Mouse (Mus musculus) heart, postnatal 0 days (tissue): ENCODE data around the gene Phf13. TPM values are rescaled to one million over a fixed set of nuclear protein-coding genes. Genes with fewer than 3 reads are reported as not detected.

Source experiments
- ATAC-seq: fragments of 200-750 bp; cut with Nextera tagmentation; 2 replicates; pipeline ENCODE4 v1.8.0; 2017; ENCODE audit warnings: low read depth, moderate number of reproducible peaks, moderate library complexity; ENCODE audit not compliant: insufficient read depth
- DNase-seq: peaks from one replicate; pipeline ENCODE4 v3.0.0-alpha.2; 2016; ENCODE audit warnings: low spot score
- H3K27ac ChIP-seq: fragments of 300-500 bp; sonication (generic); 2 replicates; pipeline ENCODE4 v1.5.1; 2014; ENCODE audit warnings: low read depth, mild to moderate bottlenecking
- H3K27me3 ChIP-seq: fragments of 300-500 bp; sonication (generic); 2 replicates; pipeline ENCODE4 v1.6.1; 2014; ENCODE audit warnings: low read length, mixed read lengths; ENCODE audit not compliant: control insufficient read depth, insufficient read depth
- H3K36me3 ChIP-seq: fragments of 300-500 bp; sonication (generic); replicated peaks from 2 replicates; pipeline ENCODE4 v1.6.1; 2014; ENCODE audit warnings: low read length, mixed read lengths; ENCODE audit not compliant: control insufficient read depth, insufficient read depth
- H3K4me1 ChIP-seq: fragments of 300-500 bp; sonication (generic); 2 replicates; pipeline ENCODE4 v1.6.1; 2014; ENCODE audit warnings: antibody characterized with exemption; ENCODE audit not compliant: control insufficient read depth, insufficient read depth
- H3K4me2 ChIP-seq: fragments of 300-500 bp; sonication (generic); 2 replicates; pipeline ENCODE4 v1.6.1; 2014; ENCODE audit warnings: low read depth, mild to moderate bottlenecking, low read length, moderate library complexity
- H3K4me3 ChIP-seq: fragments of 300-500 bp; sonication (generic); 2 replicates; pipeline ENCODE4 v1.5.1; 2014; ENCODE audit warnings: low read depth, low read length
- H3K9ac ChIP-seq: fragments of 300-500 bp; sonication (generic); replicated peaks from 2 replicates; pipeline ENCODE4 v1.6.1; 2014; ENCODE audit warnings: low read depth, low read length, mixed read lengths
- H3K9me3 ChIP-seq: fragments of 300-500 bp; sonication (generic); replicated peaks from 2 replicates; pipeline ENCODE4 v1.6.1; 2016; ENCODE audit warnings: low read length; ENCODE audit not compliant: control insufficient read depth
- CTCF ChIP-seq: IDR thresholded peaks from 2 replicates; pipeline ENCODE4 v1.5.1; 2016; ENCODE audit warnings: antibody characterized with exemption, control low read depth, low read depth
- EP300 ChIP-seq: IDR thresholded peaks from 2 replicates; pipeline ENCODE4 v1.6.1; 2016; ENCODE audit warnings: antibody characterized with exemption, low read depth
- WGBS: fragments of 180-500 bp; shearing (Covaris S2); extraction: QIAGEN DNeasy Blood & Tissue Kit; methylation state at CpG from one replicate; pipeline ENCODE4 v1.1.7; 2014; 5-methylcytosine and 5-hydroxymethylcytosine counted together
- polyA plus RNA-seq: library from polyadenylated mRNA; unstranded; fragments of >200 nt; fragmentation: Nextera tagmentation; extraction: Ambion mirVana; gene quantifications from 2 replicates; pipeline ENCODE4 v1.2.1, GENCODE M21; 2015
- total RNA-seq: library from RNA; depleted of rRNA; stranded (reverse); fragments of >200 nt; gene quantifications from 2 replicates; pipeline ENCODE4 v1.2.3, GENCODE M21; 2014; ENCODE audit warnings: low replicate concordance; rRNA removed

Phf13 gene
- total and polyA plus RNA-seq, 2 experiments from 2014 or later = 8.0 to 9.3 TPM

GRCm38 (mm10) chr4:151948497-151949471 is 47.3 kb downstream of the Phf13 start:
- no peak for DNase-seq

GRCm38 (mm10) chr4:151946211-151946610 is 49.8 kb downstream of the Phf13 start:
- no peaks in the 10 kb centered on the region for H3K9me3 ChIP-seq
- no peak overlapping the region for H3K4me3 ChIP-seq
- H3K27me3 ChIP-seq = no peaks in the 10 kb centered on the region
- no peaks in the 10 kb centered on the region for H3K36me3 ChIP-seq
- TF ChIP-seq CTCF (no peak), EP300 (no peak)
- H3K4me2 ChIP-seq = no peak overlapping the region
- no peak for DNase-seq
- peaks cover 12% of the 10 kb centered on the region for H3K4me1 ChIP-seq
- H3K9ac ChIP-seq = no peak overlapping the region
- 64% methylated on average over 11 of the region's 11 CpGs for WGBS
- ATAC-seq = no peak; the same call in 1 of the 2 replicates
- no peak overlapping the region for H3K27ac ChIP-seq

More at GRCm38 (mm10) chr4:151948497-151949471, 47.3 kb downstream of the Phf13 start:
- Histone ChIP-seq H3K36me3 (peaks cover 20% of the 10 kb centered on the region), H3K9me3 (no peaks in the 10 kb centered on the region), H3K4me2 (no peak overlapping the region), H3K4me1 (peaks cover 12% of the 10 kb centered on the region), H3K27me3 (no peaks in the 10 kb centered on the region), H3K9ac (0 out of 2 replicates have a peak overlapping the region, but pooled peaks have one; percentile 1), H3K4me3 (no peak overlapping the region), H3K27ac (peak overlapping the region; percentile 20; the same call in 1 of the 2 replicates)
- peak; percentile 50 for ATAC-seq
- TF ChIP-seq EP300 = no peak
- TF ChIP-seq CTCF = no peak
- 69% methylated on average over 14 of the region's 14 CpGs for WGBS

Other genes with a start within 250 kb of the Phf13 start
- gene Camta1, start 134.4 kb downstream of the Phf13 start, total RNA-seq = 72.7 and 739 TPM in 2 replicates
- 240 and 250 TPM in 2 replicates for gene Camta1, start 134.4 kb downstream of the Phf13 start, polyA plus RNA-seq
- 92.5 and 95.3 TPM in 2 replicates for gene Dnajc11, start 62.6 kb downstream of the Phf13 start, total RNA-seq
- 41.4 and 47.7 TPM in 2 replicates for gene Dnajc11, start 62.6 kb downstream of the Phf13 start, polyA plus RNA-seq
- gene Thap3, start 7.3 kb downstream of the Phf13 start, total RNA-seq = 16.9 and 23.2 TPM in 2 replicates
- 22.0 and 27.4 TPM in 2 replicates for gene Thap3, start 7.3 kb downstream of the Phf13 start, polyA plus RNA-seq
- 56.5 and 70.4 TPM in 2 replicates for gene Klhl21, start 12.5 kb upstream of the Phf13 start, total RNA-seq
- 24.7 and 31.8 TPM in 2 replicates for gene Klhl21, start 12.5 kb upstream of the Phf13 start, polyA plus RNA-seq
- gene Zbtb48, start 31.4 kb upstream of the Phf13 start, total RNA-seq = 1.7 and 11.3 TPM in 2 replicates
- 6.5 and 9.0 TPM in 2 replicates for gene Zbtb48, start 31.4 kb upstream of the Phf13 start, polyA plus RNA-seq
- gene Tas1r1, start 42.3 kb upstream of the Phf13 start, total RNA-seq = not detected in 2 replicates
- gene Tas1r1, start 42.3 kb upstream of the Phf13 start, polyA plus RNA-seq = 0.07 and 0.08 TPM in 2 replicates
- 8.0 and 13.9 TPM in 2 replicates for gene Nol9, start 43.1 kb upstream of the Phf13 start, total RNA-seq
- 7.5 and 7.8 TPM in 2 replicates for gene Nol9, start 43.1 kb upstream of the Phf13 start, polyA plus RNA-seq
- gene Plekhg5, start 76.2 kb upstream of the Phf13 start, total RNA-seq = 16.6 and 18.0 TPM in 2 replicates
- gene Plekhg5, start 76.2 kb upstream of the Phf13 start, polyA plus RNA-seq = 8.8 and 10.6 TPM in 2 replicates
- 0.89 TPM in 1 of 2 replicates, not detected in the other for gene Tnfrsf25, start 119.7 kb upstream of the Phf13 start, total RNA-seq
- 0.75 and 1.2 TPM in 2 replicates for gene Tnfrsf25, start 119.7 kb upstream of the Phf13 start, polyA plus RNA-seq
- 0.34 and 0.97 TPM in 2 replicates for gene Espn, start 156.1 kb upstream of the Phf13 start, total RNA-seq
- 0.69 and 0.87 TPM in 2 replicates for gene Espn, start 156.1 kb upstream of the Phf13 start, polyA plus RNA-seq
- not detected in 2 replicates for gene Hes2, start 162.6 kb upstream of the Phf13 start, total RNA-seq
- not detected in 2 replicates for gene Hes2, start 162.6 kb upstream of the Phf13 start, polyA plus RNA-seq
- gene Acot7, start 181.9 kb upstream of the Phf13 start, total RNA-seq = 17.9 and 39.5 TPM in 2 replicates
- 68.8 and 73.5 TPM in 2 replicates for gene Acot7, start 181.9 kb upstream of the Phf13 start, polyA plus RNA-seq